Mouse (Mus musculus) adrenal gland, postnatal 25 days (tissue): ENCODE measurements around the gene Dock2. TPM values are rescaled to one million over a fixed set of nuclear protein-coding genes. Genes with fewer than 3 reads are reported as not detected.
A peak's percentile ranks its signal among the peaks of the same experiment; 100 is the strongest.
"Not testable (repeated sequence)": the region's sequence is repeated elsewhere in the genome, so short reads cannot be mapped to it uniquely, and the experiment has no call there.

Source experiments
- DNase-seq: peaks from one replicate; pipeline ENCODE4 v3.0.0; 2021; ENCODE audit warnings: mixed read lengths
- total RNA-seq: library from RNA; stranded (reverse); gene quantifications from 2 replicates; pipeline ENCODE4 v1.2.3, GENCODE M21; 2021

Dock2 gene
- total RNA-seq, 1 experiment from 2014 or later: 2.2 TPM

DNA sequence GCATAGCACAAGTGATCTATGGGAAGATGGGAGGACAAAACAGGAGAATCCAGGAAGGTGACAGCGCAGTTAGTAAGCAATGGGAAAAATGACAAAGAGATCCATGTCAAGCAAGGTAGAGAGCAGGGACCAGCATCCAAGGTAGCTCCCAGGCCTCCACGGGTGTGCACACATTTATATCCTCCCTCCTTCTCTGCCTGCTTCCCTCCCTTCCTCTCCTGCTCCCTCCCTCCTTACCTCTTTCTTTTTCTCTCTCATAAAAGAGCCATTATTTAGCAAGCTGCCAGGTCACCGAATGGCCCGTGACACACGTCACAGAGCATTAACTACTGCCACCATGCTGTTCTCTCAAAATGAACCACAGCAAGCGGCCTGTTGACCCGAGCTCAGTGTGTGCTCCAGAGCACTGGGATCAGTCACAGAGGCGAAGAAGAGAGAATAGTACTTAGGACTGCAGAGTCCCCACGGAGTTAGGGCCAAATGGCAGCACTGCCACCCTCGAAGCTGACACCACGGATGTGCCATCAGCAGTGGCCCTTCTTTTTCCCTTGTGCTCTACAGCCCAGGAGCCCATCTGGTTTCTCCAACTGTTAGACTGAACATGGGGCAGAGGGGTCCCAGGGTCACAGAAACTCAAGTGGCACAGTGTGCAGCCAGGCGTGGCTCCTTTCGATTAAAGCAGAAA is 499.4 kb downstream of the Dock2 start:
- DNase-seq: no peak

DNA sequence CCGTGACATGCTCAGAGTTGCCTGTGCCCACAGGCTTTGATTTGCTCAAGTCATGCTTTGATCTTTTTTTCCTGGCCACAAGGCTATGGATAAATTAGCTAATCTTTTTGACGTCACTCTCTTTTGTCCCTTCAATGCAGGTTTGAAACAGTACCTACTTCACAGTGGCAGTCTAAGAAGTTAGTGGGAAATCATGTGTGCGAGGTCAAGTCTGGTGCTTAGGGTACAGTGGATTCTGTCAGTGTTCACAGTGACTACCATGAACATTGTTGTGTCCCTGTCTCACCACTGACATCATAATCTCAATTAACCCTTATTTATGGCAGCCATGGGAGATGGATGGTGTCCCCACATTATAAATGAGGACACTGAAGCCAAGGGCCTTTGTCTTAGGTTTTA is 506.6 kb downstream of the Dock2 start:
- no peak for DNase-seq

DNA sequence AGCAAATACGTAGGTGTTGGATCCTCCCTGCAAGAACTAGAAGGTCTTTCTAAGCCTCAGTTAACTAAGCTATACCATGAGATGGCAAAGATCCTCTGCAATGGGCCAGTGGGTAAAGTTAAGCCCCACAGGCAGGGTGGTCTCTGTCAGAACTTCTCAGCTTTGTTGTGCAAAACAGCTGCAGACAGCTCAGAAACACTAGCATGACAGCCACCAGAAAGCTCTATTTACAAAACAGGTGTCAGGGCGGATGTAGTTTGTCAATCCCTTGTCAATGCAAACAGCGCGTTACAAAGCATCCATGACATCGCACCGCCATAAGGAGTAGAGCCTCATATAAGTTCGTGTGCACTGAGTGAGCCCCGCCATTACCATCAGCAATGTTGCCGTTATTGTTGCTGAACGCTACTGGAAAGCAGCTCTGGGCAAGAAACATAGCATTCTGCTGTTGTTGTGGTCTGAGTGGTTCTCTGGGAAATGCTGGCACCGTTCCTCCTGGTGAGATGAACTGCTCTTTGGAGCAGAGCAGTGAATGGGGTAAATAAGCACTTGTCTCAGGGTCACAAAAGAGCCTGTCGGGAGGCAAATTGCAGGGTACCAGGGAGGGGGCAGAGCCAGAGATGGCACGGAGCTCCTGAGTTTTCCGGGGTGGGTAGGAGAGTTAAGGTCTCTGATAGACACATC is 507.2 kb downstream of the Dock2 start:
- no peak for DNase-seq

DNA sequence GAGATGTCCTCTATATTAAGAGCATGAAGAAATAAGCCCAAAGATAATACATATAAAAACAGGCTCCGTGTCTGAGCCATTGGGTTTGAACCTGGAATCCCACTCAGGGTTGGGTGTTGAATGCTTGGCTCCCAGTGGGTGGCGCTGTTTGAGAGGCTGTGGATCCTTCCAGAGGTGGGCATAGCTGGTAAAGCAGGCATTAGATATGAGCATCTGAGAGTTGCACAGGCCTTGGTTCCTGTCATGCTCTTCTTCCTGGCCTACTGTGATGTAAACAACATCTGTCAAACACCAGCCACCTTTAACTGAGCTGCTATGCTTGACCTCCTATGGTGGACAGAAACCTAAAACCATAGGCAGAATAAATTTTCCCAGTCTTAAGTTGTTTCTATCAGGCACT is 507.8 kb downstream of the Dock2 start:
- peak; percentile 32 for DNase-seq

DNA sequence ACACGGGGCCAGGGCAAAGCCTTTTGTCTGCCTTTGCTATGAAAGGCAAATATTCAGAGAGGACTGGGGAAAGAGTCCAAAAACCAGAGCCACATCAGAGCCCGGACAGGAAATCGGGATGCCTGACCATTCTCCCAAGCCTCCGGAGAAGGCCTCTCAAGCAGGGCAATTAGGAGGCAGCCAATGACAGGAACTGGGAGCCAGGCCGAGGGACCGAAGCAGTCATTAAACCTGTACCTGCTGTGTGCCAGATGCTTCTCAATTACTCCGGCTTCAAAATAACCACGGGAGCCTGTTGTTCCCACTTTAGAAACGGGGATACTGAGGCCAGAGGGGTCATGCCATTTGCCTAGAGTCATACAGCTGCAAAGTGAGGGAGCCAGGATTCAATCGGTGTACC is 511.7 kb downstream of the Dock2 start:
- DNase-seq: no peak

DNA sequence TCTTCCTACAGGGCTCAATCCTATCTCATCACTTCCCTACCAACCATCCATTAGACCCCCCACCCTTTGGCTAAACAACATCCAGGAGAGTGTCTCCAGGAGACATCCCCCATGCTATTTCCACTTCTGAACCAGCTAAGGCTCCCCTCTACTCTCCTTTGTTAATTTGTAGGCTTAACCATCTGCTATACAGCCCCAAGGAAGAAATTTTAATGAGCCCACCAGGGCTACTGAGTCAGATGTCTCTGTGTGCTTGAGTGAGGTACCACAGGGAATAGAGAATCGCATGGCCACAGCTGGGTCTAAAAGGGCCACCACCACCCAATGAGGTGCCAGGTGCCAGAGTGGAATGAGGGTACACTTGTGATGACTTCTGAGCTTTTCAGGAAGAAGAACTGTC is 519.6 kb downstream of the Dock2 start:
- DNase-seq: no peak

DNA sequence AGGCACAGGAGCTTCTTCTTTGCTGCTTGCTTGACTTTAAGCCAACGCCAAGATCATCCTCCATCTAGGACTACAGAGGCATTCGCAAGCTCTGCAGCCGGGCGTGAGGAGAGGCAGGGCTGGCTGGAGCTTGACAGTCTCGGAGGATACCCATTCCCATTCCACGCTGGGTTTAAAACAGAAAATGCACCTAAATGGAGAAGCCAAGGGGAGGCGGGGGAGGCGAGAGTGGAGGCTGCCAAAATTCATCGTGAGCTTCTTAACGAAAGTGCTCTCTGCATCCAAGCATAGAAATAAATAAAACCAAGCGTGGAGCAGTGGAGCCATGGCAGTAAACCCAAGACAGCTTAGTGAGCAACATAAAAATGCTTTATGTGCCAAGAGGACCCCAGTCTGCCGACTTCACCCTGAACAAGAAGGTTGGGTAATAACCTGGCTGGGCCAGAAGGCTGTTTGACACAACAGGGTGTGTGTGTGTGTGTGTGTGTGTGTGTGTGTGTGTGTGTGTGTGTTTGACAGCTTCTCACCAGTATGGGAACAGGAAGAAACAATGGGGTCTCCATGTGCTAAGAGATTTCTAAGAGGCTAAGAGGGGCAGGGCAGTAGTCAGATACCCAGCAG is 524.7 kb downstream of the Dock2 start:
- DNase-seq: no peak

DNA sequence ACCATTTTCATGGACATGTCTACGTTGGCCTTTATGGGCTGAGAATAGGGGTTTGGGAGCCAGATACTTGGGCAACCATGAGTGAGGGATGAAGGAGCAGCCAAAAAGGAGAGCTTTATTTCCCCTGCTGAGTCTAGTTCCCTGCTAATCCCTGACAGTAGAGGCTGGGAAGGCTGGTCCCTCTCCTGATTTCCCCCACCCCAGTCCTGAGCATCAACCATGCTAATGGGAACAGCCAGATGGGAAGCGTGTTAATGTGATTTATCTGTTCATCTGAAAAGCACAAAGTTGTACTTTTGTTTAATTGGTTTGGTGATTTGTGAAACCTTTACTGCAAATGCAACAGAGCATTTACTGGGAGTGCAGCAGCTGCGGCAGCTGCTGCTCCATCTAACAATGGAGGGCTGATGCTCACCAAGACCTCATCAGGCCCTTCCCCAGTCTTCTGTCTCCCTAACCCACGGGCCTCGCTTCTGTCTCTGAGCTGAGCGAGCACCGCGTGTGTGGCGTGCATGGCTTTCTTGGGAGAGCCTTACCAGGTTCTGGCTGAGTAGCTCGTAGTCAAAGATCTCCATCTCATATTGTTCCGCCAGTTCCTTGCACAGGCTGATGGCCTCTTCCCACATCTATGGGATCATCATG is 526.0 kb downstream of the Dock2 start:
- DNase-seq: no peak

DNA sequence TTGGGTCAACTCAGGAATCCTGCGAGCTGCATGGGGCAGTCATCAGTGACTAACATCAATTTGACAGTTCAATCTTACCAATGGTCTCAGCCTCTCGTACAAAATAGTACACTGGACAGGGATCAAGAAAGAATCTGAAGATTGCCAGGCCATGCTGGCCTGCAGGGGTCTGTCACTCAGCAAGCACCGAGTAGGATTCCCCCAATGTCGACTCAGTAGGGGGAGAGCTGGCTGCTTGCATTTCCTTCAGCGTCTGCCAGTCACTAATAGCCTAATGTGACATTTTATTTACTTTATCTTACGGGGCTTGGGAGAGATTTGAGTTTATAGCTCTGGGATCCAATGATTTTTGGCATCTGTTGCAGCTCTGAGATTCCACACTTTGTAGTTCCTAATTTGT is 540.7 kb downstream of the Dock2 start:
- DNase-seq: no peak

DNA sequence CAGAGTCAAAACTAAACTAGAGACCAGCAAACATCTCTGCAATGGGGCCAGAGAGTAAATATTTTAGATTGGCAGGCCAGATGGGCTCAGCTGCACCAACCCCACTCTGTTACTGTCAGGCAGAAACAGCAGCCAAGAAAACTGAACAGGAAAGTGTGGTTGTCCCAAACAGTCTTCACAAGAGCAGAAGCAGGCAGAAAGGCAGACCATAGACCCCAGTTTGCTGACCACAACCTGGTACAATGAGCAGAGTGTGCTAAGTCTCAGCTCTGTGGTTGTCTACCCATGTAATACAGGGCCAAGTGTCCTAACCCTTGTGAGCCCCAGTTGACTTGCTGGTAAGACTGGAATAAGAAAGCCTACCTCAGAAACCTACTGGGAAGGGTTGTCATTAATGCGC is 543.4 kb downstream of the Dock2 start:
- no peak for DNase-seq

DNA sequence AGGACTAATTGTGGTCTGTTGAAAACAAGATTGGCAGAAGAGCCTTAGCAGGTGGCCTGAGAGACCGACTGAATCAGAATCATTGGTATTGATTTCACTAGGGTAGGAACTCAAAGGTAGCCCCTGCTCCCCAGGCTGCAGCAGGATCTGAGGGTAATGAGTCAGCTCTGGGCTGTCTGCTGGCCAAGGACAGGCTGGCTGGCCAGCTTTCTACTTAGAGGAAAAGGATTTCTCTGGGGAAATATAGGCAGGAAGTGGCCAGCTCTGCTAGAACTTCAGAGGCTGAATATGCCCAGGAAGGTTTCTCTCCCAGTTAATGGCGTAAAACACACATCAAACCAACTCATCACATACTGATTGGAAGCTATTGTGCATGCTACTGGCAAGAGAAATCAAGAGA is 544.0 kb downstream of the Dock2 start:
- peak; percentile 40 for DNase-seq

DNA sequence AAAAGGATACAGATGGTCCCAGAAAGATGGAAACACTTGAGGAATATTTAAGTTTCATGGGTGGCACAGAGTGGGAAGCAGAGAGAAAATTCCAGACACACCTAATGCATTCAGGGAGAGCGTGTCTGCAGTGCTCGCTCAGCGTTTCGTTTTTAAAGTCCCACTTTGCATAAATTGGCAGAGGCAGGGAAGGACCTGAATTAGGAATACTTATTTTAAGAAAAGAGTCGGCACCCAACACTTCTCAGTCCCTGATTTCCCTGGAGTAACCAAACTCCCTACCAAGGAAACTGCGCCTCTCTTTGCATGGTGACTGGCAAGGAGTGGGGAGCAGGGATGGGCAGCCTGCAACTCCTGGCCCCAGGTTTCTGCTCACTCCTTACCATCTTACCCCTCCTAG is 546.8 kb downstream of the Dock2 start:
- DNase-seq: no peak

DNA sequence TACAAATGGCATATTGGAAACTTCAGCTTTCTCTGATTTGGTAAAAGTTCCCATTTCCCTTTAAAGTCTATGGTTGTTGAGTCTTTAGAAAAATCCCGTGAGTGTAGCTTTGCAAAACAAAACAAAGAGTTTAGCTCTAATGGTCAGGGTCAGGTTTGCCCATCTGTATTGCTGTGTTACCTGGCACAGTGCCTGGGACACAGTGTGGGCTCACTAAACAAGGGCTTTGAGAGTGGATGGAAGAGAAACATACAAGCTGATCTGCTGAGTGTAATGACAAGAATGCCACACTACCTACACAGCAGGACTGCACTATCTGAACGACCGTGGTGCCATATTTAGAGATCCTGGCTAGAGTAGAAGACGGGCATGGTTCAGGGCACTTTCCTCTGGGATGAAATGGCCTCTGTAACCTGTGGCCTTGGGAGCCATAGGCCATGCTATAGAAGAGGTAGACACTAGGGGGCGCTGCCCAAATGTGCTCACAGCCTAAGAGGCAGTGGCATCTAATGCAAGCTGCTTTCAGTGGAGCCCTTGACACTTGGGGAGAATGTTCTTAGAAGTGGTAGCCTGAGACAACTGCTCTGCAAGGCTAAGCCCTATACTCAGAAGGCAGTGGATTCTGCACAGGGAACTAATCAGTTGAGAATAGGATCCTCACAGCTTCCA is 547.5 kb downstream of the Dock2 start:
- DNase-seq: peak; percentile 49

DNA sequence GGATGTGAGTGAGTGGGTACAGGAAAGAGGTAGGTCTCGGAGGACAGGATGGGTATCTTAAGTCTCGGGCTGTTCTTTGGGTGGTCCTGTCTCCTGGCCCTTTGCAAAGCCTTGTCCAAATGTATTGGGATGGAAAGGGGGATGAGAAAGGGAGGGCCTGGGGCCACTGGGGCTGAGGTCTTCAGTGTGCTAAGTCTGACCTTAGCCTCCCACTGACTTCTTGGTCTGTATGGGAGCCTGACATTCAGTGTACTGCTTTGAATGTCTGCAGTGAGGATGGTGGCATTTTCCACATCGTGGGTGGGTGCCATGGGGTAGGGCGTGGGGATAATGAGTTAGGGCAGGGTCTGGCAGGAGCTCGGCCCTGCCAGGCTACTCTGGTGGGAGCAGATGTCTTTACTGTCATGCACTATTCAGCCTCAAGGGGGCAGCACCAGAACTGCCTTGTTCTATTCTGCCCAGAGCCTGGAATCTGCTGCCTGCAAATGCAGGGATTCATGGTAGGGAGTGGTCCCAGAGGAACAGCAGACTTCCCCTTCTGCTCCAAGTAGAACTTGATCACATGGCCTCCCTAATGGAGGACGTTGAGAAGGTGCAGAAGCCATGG is 554.8 kb downstream of the Dock2 start:
- DNase-seq: peak; percentile 63

DNA sequence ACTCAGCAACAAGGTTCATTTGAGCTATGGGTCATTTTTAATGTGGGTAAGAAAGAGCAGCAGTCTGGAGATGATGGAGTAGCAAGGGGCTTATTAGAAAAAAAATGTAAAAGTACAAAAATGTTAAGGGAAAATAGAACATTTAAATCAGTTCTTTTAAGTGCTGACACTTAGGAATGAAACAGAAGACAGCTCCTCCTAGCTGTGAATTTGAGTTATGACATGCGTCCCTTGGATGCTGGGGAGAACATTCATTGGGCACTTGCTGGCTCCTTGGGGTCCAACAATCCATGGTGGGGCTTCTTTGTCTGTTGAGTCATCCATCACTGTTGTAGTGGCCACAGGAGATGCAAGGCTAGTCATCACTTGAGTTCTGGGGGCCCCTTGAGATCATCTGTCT is 556.5 kb downstream of the Dock2 start:
- DNase-seq: no peak

DNA sequence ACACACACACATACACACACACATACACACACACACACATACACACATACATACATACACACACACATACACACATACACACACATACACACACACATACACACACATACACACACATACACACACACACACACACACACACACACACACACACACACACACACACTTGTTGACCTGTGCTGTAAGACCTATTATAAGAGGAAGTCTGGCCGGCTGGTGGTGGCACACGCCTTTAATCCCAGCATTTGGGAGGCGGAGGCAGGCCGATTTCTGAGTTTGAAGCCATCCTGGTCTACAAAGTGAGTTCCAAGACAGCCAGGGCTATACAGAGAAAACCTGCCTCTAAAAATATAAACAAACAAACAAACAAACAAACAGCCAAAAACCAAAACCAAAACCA is 563.1 kb downstream of the Dock2 start:
- DNase-seq: not testable (repeated sequence)

DNA sequence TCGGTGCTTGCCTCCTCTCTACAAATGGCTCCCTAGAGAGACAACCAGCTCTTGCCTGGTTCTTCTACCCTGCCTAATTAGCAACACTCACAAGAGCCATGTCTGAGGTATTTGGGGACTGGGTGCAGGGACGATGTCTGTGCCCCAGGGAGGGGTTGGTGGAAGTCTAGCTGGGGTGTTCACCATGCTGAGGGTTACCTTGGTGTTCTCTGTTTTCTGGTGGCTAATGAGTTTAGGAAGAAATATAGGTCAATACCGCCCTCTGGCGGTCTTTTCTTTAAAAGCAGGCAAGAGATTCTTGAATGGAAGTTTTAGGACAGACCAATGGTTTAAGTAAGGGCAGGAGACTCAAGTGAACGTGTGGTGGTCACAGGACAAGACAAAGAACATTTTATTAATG is 570.8 kb downstream of the Dock2 start:
- peak; percentile 18 for DNase-seq

DNA sequence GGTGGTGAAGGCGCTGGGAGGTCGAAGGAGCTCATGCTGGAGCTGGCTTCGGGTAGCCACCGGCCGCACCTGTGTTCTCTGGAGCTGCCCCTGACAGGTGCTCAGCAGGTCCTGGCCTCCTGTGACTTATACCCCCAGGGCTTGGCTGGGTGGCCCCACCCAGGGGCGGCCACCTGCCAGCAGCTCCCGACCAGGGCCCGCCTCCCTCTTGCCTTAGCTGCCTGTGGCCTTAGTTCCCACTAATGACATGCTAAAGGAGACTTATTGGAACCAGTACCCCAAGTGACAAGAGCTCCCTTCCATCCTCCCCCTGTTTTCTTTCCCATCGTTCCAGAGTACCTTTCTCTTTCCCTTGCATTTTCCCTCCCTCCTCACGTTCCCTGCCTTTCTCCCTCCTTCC is 575.7 kb downstream of the Dock2 start, which contains the start of gene Foxi1:
Gene Foxi1 (minus strand): TSS at position 101 of the 400 bp plus-strand sequence.
- no peak for DNase-seq

DNA sequence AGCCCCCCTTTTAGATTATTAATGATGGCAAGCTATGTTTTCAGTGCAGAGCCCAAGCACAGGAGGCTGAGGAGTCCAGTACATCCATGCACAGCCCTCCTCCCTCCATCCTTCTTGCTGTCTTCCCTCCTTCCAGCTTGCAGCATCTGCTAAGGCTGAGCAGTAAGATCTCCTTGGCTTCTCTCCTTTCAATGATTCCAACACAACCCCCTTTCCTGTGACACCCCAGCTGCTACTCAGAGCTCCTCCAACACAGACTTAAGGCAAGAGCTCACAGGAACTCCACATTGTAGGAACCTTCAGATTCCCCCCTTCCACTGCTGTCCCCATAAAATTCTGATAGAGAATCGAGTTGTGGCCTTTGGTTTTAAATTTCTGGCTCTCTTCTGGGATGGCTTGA is 580.9 kb downstream of the Dock2 start:
- no peak for DNase-seq

DNA sequence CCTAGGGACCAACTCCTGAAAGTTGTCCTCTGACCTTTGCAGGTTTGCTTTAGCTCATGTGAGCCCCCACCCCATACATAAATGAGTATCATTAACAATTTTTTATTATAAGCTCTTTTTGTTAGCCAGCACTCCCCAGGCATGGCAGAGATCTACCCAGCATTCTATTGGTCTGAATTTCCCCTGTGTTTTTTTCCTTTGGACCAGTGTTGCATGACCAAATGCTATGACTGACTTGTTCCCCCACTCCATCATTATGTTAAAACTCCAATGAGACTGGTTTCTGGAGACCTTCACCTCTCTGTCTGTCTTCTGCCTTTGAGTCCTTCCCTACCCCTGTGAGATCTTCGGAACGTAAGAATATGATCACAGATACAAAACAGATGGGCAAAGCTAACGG is 588.5 kb downstream of the Dock2 start:
- DNase-seq: no peak

DNA sequence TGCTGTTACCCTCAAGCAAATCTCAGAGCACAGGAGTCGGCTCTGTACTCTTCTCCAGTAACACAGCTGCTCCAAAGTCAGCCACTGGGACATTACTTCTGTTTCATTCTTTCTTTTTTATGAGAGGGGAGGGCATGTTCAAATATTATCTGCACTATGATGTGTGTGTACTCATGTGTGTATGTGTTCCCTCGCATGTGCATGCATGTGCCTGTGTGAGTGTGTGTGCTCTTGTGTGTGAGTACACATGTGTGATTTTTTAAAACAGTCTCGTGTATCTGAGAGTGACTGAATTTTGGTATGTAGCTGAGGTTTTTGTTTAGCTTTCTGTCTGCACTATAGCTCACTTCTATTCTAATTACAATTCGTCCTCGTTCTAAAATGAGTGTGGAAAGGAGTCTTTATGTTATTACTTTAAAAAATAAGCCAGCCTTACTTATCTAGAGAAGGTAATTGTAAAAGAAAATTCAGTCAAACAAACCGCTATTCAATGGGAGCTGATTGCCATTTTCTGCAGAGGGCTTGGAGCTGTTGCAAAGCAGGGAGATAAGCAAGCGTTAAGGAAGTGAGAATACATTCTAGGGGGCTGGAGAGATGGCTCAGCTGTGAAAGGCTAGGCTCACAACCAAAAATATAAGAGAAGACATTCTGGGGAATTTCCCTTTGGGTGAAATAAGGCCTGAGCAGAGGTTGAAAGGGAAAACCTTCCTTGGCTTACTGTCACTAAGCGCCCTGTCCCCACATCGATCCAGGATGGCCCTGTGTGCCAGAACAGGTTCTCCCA is 589.3 kb downstream of the Dock2 start:
- no peak for DNase-seq
